Comparison of ENCODE assay signal across 8 mouse cellular contexts in the genomic region with DNA sequence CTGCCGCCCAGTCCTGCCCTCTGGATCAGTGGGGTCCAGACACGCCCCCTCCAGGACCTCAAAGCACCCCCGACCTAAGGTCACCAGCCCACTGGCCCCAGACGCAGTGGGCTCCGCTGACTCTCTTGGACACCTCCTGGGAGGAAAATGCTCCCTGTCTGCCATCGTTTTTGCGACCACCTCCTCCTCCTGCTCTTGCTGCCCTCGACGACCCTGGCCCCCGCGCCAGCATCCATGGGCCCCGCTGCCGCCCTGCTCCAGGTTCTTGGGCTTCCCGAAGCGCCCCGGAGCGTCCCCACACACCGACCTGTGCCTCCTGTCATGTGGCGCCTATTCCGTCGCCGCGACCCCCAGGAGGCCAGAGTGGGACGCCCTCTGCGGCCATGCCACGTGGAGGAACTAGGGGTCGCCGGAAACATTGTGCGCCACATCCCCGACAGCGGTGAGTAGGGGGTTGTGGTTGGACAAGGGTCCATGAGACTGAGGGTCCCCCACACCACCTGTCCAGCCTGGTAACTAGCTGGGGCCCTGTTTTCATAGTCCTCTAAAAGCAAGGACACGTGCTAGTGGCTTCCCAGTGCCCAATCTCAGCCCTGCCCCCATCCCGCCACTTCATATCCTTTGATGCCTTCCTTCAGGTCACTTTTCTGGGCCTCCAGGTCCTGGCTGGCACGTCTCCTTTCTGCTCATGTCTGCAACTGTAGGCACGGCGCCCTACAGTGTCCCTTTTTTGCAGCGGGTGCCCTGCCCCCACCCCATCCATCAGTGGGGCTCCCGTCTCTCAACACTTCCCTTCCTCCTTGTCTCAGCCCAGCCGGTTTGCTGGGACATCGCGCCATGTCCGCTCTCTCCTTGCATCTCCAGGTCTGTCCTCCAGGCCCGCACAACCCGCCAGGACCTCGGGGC. TPM values are rescaled to one million over a fixed set of nuclear protein-coding genes. Genes with fewer than 3 reads are reported as not detected.
DNase-seq lines count a peak whose midpoint lies in the region; ATAC-seq and TF ChIP-seq lines count a peak whose summit lies in the region.

No protein-coding gene starts in this region.

- no peak overlapping the region for H3K9ac ChIP-seq in liver, embryonic 15.5 days

- 0 out of 2 replicates have a peak, but pooled peaks cover 3% of the 10 kb centered on the region for H3K9me3 ChIP-seq in liver, embryonic 15.5 days (replicated peaks)

- no peaks in the 10 kb centered on the region for H3K27me3 ChIP-seq in testis, adult 2 months (ENCODE audit: control insufficient read depth, insufficient read depth, low read length)
- H3K27me3 ChIP-seq in liver, embryonic 15.5 days, result peaks cover 14% of the 10 kb centered on the region

- peaks cover 2% of the 10 kb centered on the region for H3K36me3 ChIP-seq in testis, adult 2 months (ENCODE audit: control insufficient read depth, insufficient read depth, low read length)
- H3K36me3 ChIP-seq in liver, embryonic 15.5 days (replicated peaks), result peaks cover 47% of the 10 kb centered on the region

- peak overlapping the region; percentile 26; the same call in 1 of the 2 replicates for H3K4me3 ChIP-seq in testis, adult 2 months (ENCODE audit: control insufficient read depth, low read depth, low read length)
- no peak overlapping the region; the same call in 1 of the 2 replicates for H3K4me3 ChIP-seq in liver, embryonic 15.5 days (replicated peaks)

- peak; percentile 8; the same call in 1 of the 2 replicates for ATAC-seq in frontal cortex, adult (ENCODE audit: low TSS enrichment)
- no peak; the same call in 1 of the 2 replicates for ATAC-seq in liver, embryonic 15.5 days (ENCODE audit: insufficient read depth)

- no peak; the same call in 1 of the 2 replicates for TF ChIP-seq CTCF in testis, adult 2 months (IDR thresholded peaks at IDR 0.05; ENCODE audit: control insufficient read depth, insufficient read depth, insufficient replicate concordance, low read depth, low read length)

- DNase-seq in frontal cortex, postnatal 36 days (ENCODE audit: low spot score in 2 of 2), result no peak
- no peak for DNase-seq in testis, postnatal 14 days (ENCODE audit: low spot score)
- DNase-seq in thymus, postnatal 10 days (ENCODE audit: low spot score in 2 of 2), result no peak
- no peak for DNase-seq in gastrocnemius, postnatal 10 days
- DNase-seq in left cerebral cortex, postnatal 14 days (ENCODE audit: low spot score in 2 of 2), result no peak

- TF ChIP-seq POLR2A in testis, adult 2 months (IDR thresholded peaks at IDR 0.05; ENCODE audit: control insufficient read depth, low read depth, low read length), result no peak

- peak overlapping the region; percentile 27; the same call in 1 of the 2 replicates for H3K4me2 ChIP-seq in liver, embryonic 15.5 days

- peaks cover 35% of the 10 kb centered on the region for H3K4me1 ChIP-seq in testis, adult 2 months (ENCODE audit: control insufficient read depth, insufficient read depth, low read length)
- peaks cover 49% of the 10 kb centered on the region for H3K4me1 ChIP-seq in liver, embryonic 15.5 days (replicated peaks)

- intact Hi-C loops in left cerebral cortex, postnatal 14 days (cut with DNase I), result no loop called here

- WGBS in liver, embryonic 15.5 days (ENCODE audit: insufficient replicate concordance), result 18% methylated on average over 45 of the region's 45 CpGs

- no peak overlapping the region for H3K27ac ChIP-seq in testis, adult 2 months (ENCODE audit: control insufficient read depth, insufficient read depth, low read depth, low read length)
- no peak overlapping the region for H3K27ac ChIP-seq in liver, embryonic 15.5 days (replicated peaks)

RNA-seq across cellular contexts. Expression of a gene that starts 0.5 kb away (rescaled TPM):
- polyA plus RNA-seq in testis, adult 2 months (2012; rRNA removed), result 0.20 and 0.24 TPM in 2 replicates
- 0.10 and 0.26 TPM in 2 replicates for polyA plus RNA-seq in liver, embryonic 15.5 days (2015; fragmentation: Nextera tagmentation; extraction: Ambion mirVana)
- total RNA-seq in gastrocnemius, postnatal 10 days (2021), result 1 to 10 TPM; 3.9 to 5.3 TPM
- total RNA-seq in left cerebral cortex, postnatal 14 days (2021), result 10 to 100 TPM; 15.4 to 20.8 TPM

RNA-seq across cellular contexts. Expression of a gene that starts 14.5 kb away (rescaled TPM):
- polyA plus RNA-seq in testis, adult 2 months (2012; rRNA removed), result 0.43 and 0.48 TPM in 2 replicates
- 0.13 and 0.25 TPM in 2 replicates for polyA plus RNA-seq in liver, embryonic 15.5 days (2015; fragmentation: Nextera tagmentation; extraction: Ambion mirVana)
- total RNA-seq in gastrocnemius, postnatal 10 days (2021), result 10 to 100 TPM; 20.0 to 23.6 TPM
- 100 to 1,000 TPM; 118 to 126 TPM for total RNA-seq in left cerebral cortex, postnatal 14 days (2021)

RNA-seq across cellular contexts. Expression of a gene that starts 23.0 kb away (rescaled TPM):
- polyA plus RNA-seq in testis, adult 2 months (2012; rRNA removed), result 33.3 and 35.4 TPM in 2 replicates
- polyA plus RNA-seq in liver, embryonic 15.5 days (2015; fragmentation: Nextera tagmentation; extraction: Ambion mirVana), result 9.7 and 10.6 TPM in 2 replicates
- total RNA-seq in gastrocnemius, postnatal 10 days (2021), result 10 to 100 TPM; 34.2 to 37.3 TPM
- 10 to 100 TPM; 49.8 to 53.4 TPM for total RNA-seq in left cerebral cortex, postnatal 14 days (2021)

RNA-seq across cellular contexts. Expression of a gene that starts 27.8 kb away (rescaled TPM):
- polyA plus RNA-seq in testis, adult 2 months (2012; rRNA removed), result 102 and 115 TPM in 2 replicates
- polyA plus RNA-seq in liver, embryonic 15.5 days (2015; fragmentation: Nextera tagmentation; extraction: Ambion mirVana), result 190 and 246 TPM in 2 replicates
- 100 to 1,000 TPM; 140 to 158 TPM for total RNA-seq in gastrocnemius, postnatal 10 days (2021)
- total RNA-seq in left cerebral cortex, postnatal 14 days (2021), result 100 to 1,000 TPM; 122 to 132 TPM

RNA-seq across cellular contexts. Expression of a gene that starts 27.8 kb away (rescaled TPM):
- polyA plus RNA-seq in testis, adult 2 months (2012; rRNA removed), result 95.5 and 101 TPM in 2 replicates
- 19.5 and 22.4 TPM in 2 replicates for polyA plus RNA-seq in liver, embryonic 15.5 days (2015; fragmentation: Nextera tagmentation; extraction: Ambion mirVana)
- total RNA-seq in gastrocnemius, postnatal 10 days (2021), result 10 to 100 TPM; 28.6 to 29.5 TPM
- 10 to 100 TPM; 43.5 to 44.6 TPM for total RNA-seq in left cerebral cortex, postnatal 14 days (2021)

Comparison
In these comparisons a context has a peak if more than half of its experiments do, and no peak if none do; other contexts are left out.
1. RNA of a gene that starts 14.5 kb away (total RNA-seq): 118 to 126 TPM in left cerebral cortex, postnatal 14 days; 20.0 to 23.6 TPM in gastrocnemius, postnatal 10 days; every median in the first group is over 4 times any median in the second.